16 mouse cellular contexts compared by ENCODE assay signal in the genomic region with DNA sequence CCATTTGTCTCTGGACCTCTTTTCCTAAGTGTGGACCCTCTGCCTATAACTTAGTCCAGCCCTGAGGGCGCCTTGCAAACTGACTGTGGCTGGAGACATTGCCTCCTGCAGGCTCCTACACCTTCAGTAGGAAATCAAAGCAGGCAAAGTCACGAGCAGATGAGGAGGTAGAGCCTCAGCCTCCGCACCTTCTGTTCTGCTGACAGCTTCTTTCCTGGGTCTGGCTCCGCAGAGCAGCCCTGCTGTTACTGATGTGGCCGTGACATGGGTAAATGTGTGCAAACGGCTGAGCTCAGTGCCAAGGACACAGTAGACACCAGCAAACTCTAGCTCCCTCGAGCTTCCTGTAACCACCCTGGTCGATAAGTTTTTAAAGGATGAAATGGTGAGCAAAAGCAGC.
DNase-seq lines count a peak whose midpoint lies in the region; ATAC-seq lines count a peak whose summit lies in the region.
"Had no signal": no experiment of that assay in that cellular context is flagged by ENCODE, and none has a peak within 500 bp of the region (broad histone marks: within the 10 kb centered on the region; RNA-seq: fewer than 3 reads in every experiment).

No protein-coding gene starts in this region.

- 72% methylated on average over 8 of the region's 8 CpGs for WGBS in kidney, embryonic 14.5 days

- H3K4me2 ChIP-seq in kidney, embryonic 14.5 days (replicated peaks; ENCODE audit: low read depth, low read length): no peak overlapping the region
- H3K4me2 ChIP-seq: heart, embryonic 13.5 days; midbrain, embryonic 13.5 days; neural tube, embryonic 13.5 days had no signal

- no peaks in the 10 kb centered on the region for H3K9me3 ChIP-seq in kidney, embryonic 14.5 days (ENCODE audit: control insufficient read depth, low read length)
- H3K9me3 ChIP-seq: heart, embryonic 13.5 days; midbrain, embryonic 13.5 days; neural tube, embryonic 13.5 days had no signal

- no peaks in the 10 kb centered on the region for H3K36me3 ChIP-seq in kidney, embryonic 14.5 days (ENCODE audit: control insufficient read depth, insufficient read depth, low read length)
- H3K36me3 ChIP-seq: heart, embryonic 13.5 days; midbrain, embryonic 13.5 days; neural tube, embryonic 13.5 days had no signal

- H3K27me3 ChIP-seq in kidney, embryonic 14.5 days (ENCODE audit: control insufficient read depth, insufficient read depth, low read length): no peaks in the 10 kb centered on the region
- H3K27me3 ChIP-seq: heart, embryonic 13.5 days; midbrain, embryonic 13.5 days; neural tube, embryonic 13.5 days had no signal

- peak; percentile 13 for DNase-seq in cerebellum, adult 11-12 months
- no peak for DNase-seq in cerebellum, adult 11 months
- DNase-seq in frontal cortex, postnatal 14 days (ENCODE audit: low spot score in 2 of 2): peak; percentile 29 to 43
- DNase-seq in left cerebral cortex, adult 18-20 months (ENCODE audit: low spot score in 2 of 2): peak; percentile 79 to 88
- DNase-seq in right cerebral cortex, postnatal 25 days: peak; percentile 75
- DNase-seq in kidney, adult 11 months: no peak
- DNase-seq in thymus, postnatal 0 days (ENCODE audit: low spot score): no peak
- DNase-seq: kidney, postnatal 25 days; liver; lung, postnatal 10 days; spleen, adult 18-20 months had no signal

- H3K27ac ChIP-seq in kidney, embryonic 14.5 days (ENCODE audit: low read depth, low read length): no peak overlapping the region
- H3K27ac ChIP-seq: heart, embryonic 13.5 days; midbrain, embryonic 13.5 days; neural tube, embryonic 13.5 days had no signal

- no peak overlapping the region for H3K4me3 ChIP-seq in kidney, embryonic 14.5 days (ENCODE audit: low read length)
- H3K4me3 ChIP-seq: erythroblast, embryonic 14.5 days; heart, embryonic 13.5 days; midbrain, embryonic 13.5 days; neural tube, embryonic 13.5 days had no signal

- H3K9ac ChIP-seq in kidney, embryonic 14.5 days (ENCODE audit: low read depth, low read length): no peak overlapping the region
- H3K9ac ChIP-seq: heart, embryonic 13.5 days; midbrain, embryonic 13.5 days; neural tube, embryonic 13.5 days had no signal

- H3K4me1 ChIP-seq in kidney, embryonic 14.5 days (ENCODE audit: control insufficient read depth, insufficient read depth, low read length): no peaks in the 10 kb centered on the region
- H3K4me1 ChIP-seq: heart, embryonic 13.5 days; midbrain, embryonic 13.5 days; neural tube, embryonic 13.5 days had no signal

- ATAC-seq in kidney, embryonic 14.5 days (ENCODE audit: low FRiP score, low TSS enrichment): no peak
- ATAC-seq: midbrain, embryonic 13.5 days had no signal

Comparison
In these comparisons a context has a peak if more than half of its experiments do, and no peak if none do; other contexts are left out.
1. DNase-seq: peak in cerebellum, adult 11-12 months (single experiment), frontal cortex, postnatal 14 days (2 of 2), left cerebral cortex, adult 18-20 months (2 of 2) and right cerebral cortex, postnatal 25 days (single experiment); none in cerebellum, adult 11 months (single experiment), kidney, adult 11 months (single experiment) and thymus, postnatal 0 days (single experiment).